8 mouse cellular contexts compared by ENCODE assay signal in the genomic region with DNA sequence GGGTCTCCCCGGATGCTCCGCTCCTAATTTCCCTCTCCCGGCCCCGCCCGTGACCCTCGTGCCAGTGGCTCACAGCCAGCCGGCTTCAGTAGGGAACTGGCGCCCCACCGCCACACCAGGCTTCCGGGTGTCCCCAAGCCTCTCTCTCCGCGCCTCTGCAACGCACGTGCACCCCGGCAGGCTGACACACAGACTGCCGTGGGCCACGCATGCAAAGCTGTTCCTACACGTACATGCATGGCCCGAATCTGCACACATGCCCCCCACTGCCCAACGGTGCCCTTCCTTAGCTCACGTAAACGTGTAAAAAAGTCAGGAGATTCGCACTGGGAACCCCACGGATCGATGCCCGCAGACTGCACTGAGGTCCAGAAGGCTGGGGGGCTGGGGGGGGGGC. TPM values are rescaled to one million over a fixed set of nuclear protein-coding genes. Genes with fewer than 3 reads are reported as not detected.
DNase-seq lines count a peak whose midpoint lies in the region; ATAC-seq and TF ChIP-seq lines count a peak whose summit lies in the region.

No protein-coding gene starts in this region.

- TF ChIP-seq POLR2A in bone marrow, adult 2 months (IDR thresholded peaks at IDR 0.05; ENCODE audit: borderline replicate concordance, control insufficient read depth, low read depth, low read length) = peak; percentile 45; the same call in 1 of the 2 replicates

- no peak for TF ChIP-seq EP300 in lung, postnatal 0 days (IDR thresholded peaks at IDR 0.05)

- DNase-seq in forebrain, embryonic 14.5 days (ENCODE audit: low spot score) = peak; percentile 49
- peak; percentile 54 for DNase-seq in heart, postnatal 25 days (ENCODE audit: low spot score)
- DNase-seq in layer of hippocampus, adult 2 months (ENCODE audit: low spot score in 2 of 2) = peak; percentile 24 to 30
- peak; percentile 65 for DNase-seq in lung, postnatal 0 days (ENCODE audit: low spot score)
- DNase-seq in ovary, postnatal 10 days (ENCODE audit: low spot score) = peak; percentile 45
- peak; percentile 79 for DNase-seq in thymus, postnatal 25 days

- H3K9me3 ChIP-seq in forebrain, embryonic 14.5 days (replicated peaks; ENCODE audit: control insufficient read depth, low read length) = no peaks in the 10 kb centered on the region
- no peaks in the 10 kb centered on the region for H3K9me3 ChIP-seq in lung, postnatal 0 days (ENCODE audit: low read length)

- H3K9ac ChIP-seq in forebrain, embryonic 14.5 days (ENCODE audit: low read length) = peak overlapping the region; percentile 76
- peak overlapping the region; percentile 91 for H3K9ac ChIP-seq in lung, postnatal 0 days (replicated peaks; ENCODE audit: low read depth)

- H3K36me3 ChIP-seq in forebrain, embryonic 14.5 days (ENCODE audit: control insufficient read depth, insufficient read depth, low read length) = peaks cover 6% of the 10 kb centered on the region; the same call in 1 of the 2 replicates
- peaks cover 23% of the 10 kb centered on the region for H3K36me3 ChIP-seq in lung, postnatal 0 days (ENCODE audit: insufficient read depth, low read length)

- intact Hi-C loops in heart, postnatal 25 days (cut with DNase I) = no loop called here

- peak overlapping the region; percentile 97 for H3K4me3 ChIP-seq in bone marrow, adult 2 months (replicated peaks; ENCODE audit: control insufficient read depth, low read depth, low read length)
- H3K4me3 ChIP-seq in forebrain, embryonic 14.5 days (ENCODE audit: low read depth, low read length) = peak overlapping the region; percentile 62
- H3K4me3 ChIP-seq in layer of hippocampus, adult 2 months = peak overlapping the region; percentile 89
- H3K4me3 ChIP-seq in lung, postnatal 0 days (ENCODE audit: low read depth, low read length) = peak overlapping the region; percentile 79

- peak; percentile 48 for ATAC-seq in CD4-positive, CD25-positive, alpha-beta regulatory T cell, adult 4 months
- ATAC-seq in forebrain, embryonic 14.5 days = peak; percentile 40
- ATAC-seq in lung, postnatal 0 days = peak; percentile 30

- peaks cover 2% of the 10 kb centered on the region; the same call in 1 of the 2 replicates for H3K4me1 ChIP-seq in bone marrow, adult 2 months (ENCODE audit: control insufficient read depth, insufficient read depth, low read length)
- H3K4me1 ChIP-seq in forebrain, embryonic 14.5 days (ENCODE audit: control insufficient read depth, insufficient read depth, low read length) = peaks cover 8% of the 10 kb centered on the region; the same call in 1 of the 2 replicates
- H3K4me1 ChIP-seq in lung, postnatal 0 days (ENCODE audit: insufficient read depth, low read depth, low read length) = peaks cover 8% of the 10 kb centered on the region

- peak overlapping the region; percentile 97 for H3K4me2 ChIP-seq in forebrain, embryonic 14.5 days (ENCODE audit: low read length)
- peak overlapping the region; percentile 90 for H3K4me2 ChIP-seq in lung, postnatal 0 days (replicated peaks; ENCODE audit: low read depth, low read length)

- TF ChIP-seq CTCF in bone marrow, adult 2 months (IDR thresholded peaks at IDR 0.05; ENCODE audit: control insufficient read depth, insufficient read depth, low read length) = no peak
- TF ChIP-seq CTCF in layer of hippocampus, adult 2 months (conservative IDR thresholded peaks at IDR 0.05) = no peak
- no peak for TF ChIP-seq CTCF in lung, postnatal 0 days (IDR thresholded peaks at IDR 0.05)

- under 1% methylated on average over 26 of the region's 26 CpGs for WGBS in bone marrow, adult 2 months
- WGBS in forebrain, embryonic 14.5 days = under 1% methylated on average over 26 of the region's 26 CpGs
- WGBS in lung, postnatal 0 days = under 1% methylated on average over 25 of the region's 26 CpGs

- H3K27me3 ChIP-seq in forebrain, embryonic 14.5 days (replicated peaks; ENCODE audit: control insufficient read depth, insufficient read depth, low read length) = no peaks in the 10 kb centered on the region
- no peaks in the 10 kb centered on the region for H3K27me3 ChIP-seq in lung, postnatal 0 days (replicated peaks; ENCODE audit: insufficient read depth, low read length)

- H3K27ac ChIP-seq in bone marrow, adult 2 months (ENCODE audit: control insufficient read depth, insufficient read depth, low read depth, low read length, poor library complexity) = peak overlapping the region; percentile 91
- H3K27ac ChIP-seq in forebrain, embryonic 14.5 days (ENCODE audit: low read depth, low read length) = no peak overlapping the region
- peak overlapping the region; percentile 87 for H3K27ac ChIP-seq in layer of hippocampus, adult 2 months
- H3K27ac ChIP-seq in lung, postnatal 0 days (ENCODE audit: low read length) = peak overlapping the region; percentile 89

RNA-seq across cellular contexts. Expression of gene 1700017B05Rik, which starts 0.9 kb away (rescaled TPM):
- polyA plus RNA-seq in CD4-positive, CD25-positive, alpha-beta regulatory T cell, adult 4 months (2017; shearing (Covaris generic)) = 10 to 100 TPM; 15.1 to 22.6 TPM
- 31.0 and 34.4 TPM in 2 replicates for polyA plus RNA-seq in bone marrow, adult 2 months (2011; ENCODE audit: insufficient read depth, insufficient read length, low replicate concordance, missing spikeins)
- 3.9 and 5.2 TPM in 2 replicates for polyA plus RNA-seq in forebrain, embryonic 14.5 days (2014; fragmentation: Nextera tagmentation; extraction: Ambion mirVana)
- 10 to 100 TPM; 11.0 to 11.5 TPM for total RNA-seq in heart, postnatal 25 days (2021)
- total RNA-seq in layer of hippocampus, adult 2 months (2021) = 10 to 100 TPM; 29.4 to 32.4 TPM
- polyA plus RNA-seq in lung, postnatal 0 days (2015; fragmentation: Nextera tagmentation; extraction: Ambion mirVana) = 15.6 TPM in 2 replicates

RNA-seq across cellular contexts. Expression of gene Trcg1, which starts 25.2 kb away (rescaled TPM):
- polyA plus RNA-seq in CD4-positive, CD25-positive, alpha-beta regulatory T cell, adult 4 months (2017; shearing (Covaris generic)) = not detected
- not detected in 2 replicates for polyA plus RNA-seq in bone marrow, adult 2 months (2011; ENCODE audit: insufficient read depth, insufficient read length, low replicate concordance, missing spikeins)
- not detected in 2 replicates for polyA plus RNA-seq in forebrain, embryonic 14.5 days (2014; fragmentation: Nextera tagmentation; extraction: Ambion mirVana)
- not detected for total RNA-seq in heart, postnatal 25 days (2021)
- not detected for total RNA-seq in layer of hippocampus, adult 2 months (2021)
- polyA plus RNA-seq in lung, postnatal 0 days (2015; fragmentation: Nextera tagmentation; extraction: Ambion mirVana) = not detected in 2 replicates

Comparison
In these comparisons a context has a peak if more than half of its experiments do, and no peak if none do; other contexts are left out.
1. DNase-seq: peak in every context shown above with its lines; median percentile 79 in thymus, postnatal 25 days; 65 in lung, postnatal 0 days; 54 in heart, postnatal 25 days; 49 in forebrain, embryonic 14.5 days; 45 in ovary, postnatal 10 days; 27 in layer of hippocampus, adult 2 months.